Mouse (Mus musculus): ENCODE results near the gene Samd8. TPM values are rescaled to one million over a fixed set of nuclear protein-coding genes. Genes with fewer than 3 reads are reported as not detected.

The Samd8 gene
- total RNA-seq, 2 experiments from 2014 or later, result 23.7 to 25.7 TPM

DNA sequence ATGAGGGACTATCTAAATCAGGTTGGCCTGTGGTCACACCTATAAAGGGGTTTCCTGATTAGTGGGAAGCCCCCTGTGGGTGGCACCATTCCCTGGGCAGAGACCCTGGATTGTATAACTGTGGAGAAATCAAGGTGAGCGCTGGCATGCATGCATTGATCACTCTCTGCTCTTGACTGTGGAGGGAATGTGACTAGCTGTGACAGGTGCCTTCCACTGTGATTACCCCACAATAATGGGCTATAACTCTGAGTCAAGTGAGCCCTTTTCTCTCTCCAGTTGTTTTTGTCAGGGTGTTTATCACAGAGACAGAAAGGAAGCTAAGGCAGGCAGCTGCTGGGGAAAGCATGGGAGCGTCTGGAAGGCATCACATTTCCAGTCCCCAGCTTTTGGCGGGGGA is 65.9 kb downstream of the Samd8 start:
- intact Hi-C loops (cut with DNase I; ENCODE audit: low total_unique reads), result no loop called here

DNA sequence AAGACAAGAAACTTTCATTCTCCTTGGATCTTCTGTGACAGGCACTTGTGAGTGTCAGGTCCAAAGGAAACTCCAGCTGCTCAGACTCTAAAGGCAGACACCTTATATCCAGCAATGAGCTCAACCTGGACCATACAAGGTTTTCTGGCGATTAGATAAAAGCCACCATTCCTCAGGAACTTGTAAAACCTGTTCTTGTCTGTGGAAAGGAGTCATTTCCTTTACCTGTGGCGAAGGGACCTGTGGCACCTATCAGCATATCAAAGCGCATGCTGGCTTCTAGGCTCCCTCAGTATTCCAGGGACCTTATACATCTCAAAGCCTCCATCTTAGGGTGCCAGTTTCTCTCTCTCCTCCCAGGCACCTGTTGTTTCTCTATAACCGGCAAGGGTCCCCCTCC is 67.1 kb downstream of the Samd8 start:
- DNase-seq, result no peak
- intact Hi-C loops (cut with DNase I; ENCODE audit: low total_unique reads), result no loop called here

More for the DNA sequence above, 65.9 kb downstream of the Samd8 start:
- no peak for DNase-seq

DNA sequence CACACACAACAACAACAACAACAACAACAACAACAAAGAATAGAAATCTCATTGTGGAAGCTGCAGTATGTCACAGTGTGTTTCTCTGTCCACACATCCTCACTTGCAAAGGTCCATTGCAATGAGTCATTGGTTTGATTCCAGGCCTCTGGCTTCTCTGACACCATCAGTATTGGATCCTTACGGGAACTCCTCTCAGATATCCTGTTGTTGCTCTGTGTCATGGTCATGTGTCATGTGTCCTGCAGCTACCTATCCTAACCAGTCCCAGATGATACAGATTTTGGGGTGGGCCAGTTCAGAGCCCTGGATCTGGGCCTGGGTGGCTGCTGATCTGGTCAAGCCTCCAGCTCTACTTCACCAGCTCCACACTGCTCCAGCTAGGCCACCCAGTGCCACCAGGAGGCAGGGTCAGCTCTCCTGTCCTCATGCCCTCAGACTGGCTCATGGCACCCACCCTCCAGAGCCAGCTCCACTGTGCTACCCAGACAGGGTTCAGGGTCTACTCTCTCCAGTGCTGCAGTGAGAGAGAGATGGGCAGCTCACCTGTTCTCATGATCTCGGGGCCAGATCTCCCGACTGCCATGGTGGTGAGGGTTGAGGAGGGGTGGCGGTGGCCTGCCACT is 70.7 kb downstream of the Samd8 start:
- intact Hi-C loops (cut with DNase I; ENCODE audit: low total_unique reads), result no loop called here

DNA sequence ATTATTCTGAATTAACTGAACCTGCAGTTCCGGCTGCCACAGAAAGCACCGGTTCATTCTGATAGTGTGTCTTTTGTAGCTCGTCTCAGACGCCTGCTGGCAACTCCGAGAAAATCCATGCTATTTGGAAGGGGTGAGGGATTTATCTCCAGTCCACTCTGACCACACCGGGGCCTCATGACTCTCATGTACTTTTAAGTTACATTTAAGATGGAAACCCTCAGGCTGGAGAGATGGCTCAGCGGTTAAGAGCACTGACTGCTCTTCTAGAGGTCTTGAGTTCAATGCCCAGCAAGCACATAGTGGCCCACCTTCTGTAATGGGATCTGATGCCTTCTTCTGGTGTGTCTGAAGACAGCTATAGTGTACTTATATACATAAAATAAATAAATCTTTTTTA is 72.0 kb downstream of the Samd8 start:
- DNase-seq, result no peak
- intact Hi-C loops (cut with DNase I; ENCODE audit: low total_unique reads), result no loop called here

More for the DNA sequence above, 70.7 kb downstream of the Samd8 start:
- no peak for DNase-seq

DNA sequence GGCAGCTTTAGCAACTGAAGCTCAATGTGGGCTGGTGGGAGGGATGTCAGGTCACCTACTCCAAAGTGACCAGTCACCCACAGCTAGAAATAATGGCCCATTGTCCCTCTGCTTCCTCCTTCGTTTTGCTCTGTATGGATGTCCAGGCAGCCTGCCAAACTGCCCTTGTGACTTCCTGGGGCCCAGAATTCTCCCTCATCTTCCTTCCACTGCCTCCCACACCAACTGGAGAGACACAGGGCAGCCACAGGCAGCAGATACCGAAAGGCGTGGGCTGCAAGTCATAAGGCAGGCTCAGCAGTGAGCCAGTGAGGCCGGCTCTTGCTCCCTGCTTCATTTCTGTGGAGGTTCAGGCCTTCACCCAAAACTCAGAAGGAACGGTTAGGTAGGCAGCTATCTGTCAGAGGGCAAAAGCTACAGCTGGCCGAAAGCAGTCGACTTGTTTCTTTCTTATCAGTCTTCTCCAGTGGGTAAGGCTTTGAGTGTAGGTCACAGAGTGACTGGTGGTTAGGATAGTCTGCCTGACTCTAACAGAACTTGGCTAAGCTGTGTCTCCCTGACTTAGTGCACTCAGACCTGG is 72.6 kb downstream of the Samd8 start:
- intact Hi-C loops (cut with DNase I; ENCODE audit: low total_unique reads), result no loop called here
- peak; percentile 74 for DNase-seq

DNA sequence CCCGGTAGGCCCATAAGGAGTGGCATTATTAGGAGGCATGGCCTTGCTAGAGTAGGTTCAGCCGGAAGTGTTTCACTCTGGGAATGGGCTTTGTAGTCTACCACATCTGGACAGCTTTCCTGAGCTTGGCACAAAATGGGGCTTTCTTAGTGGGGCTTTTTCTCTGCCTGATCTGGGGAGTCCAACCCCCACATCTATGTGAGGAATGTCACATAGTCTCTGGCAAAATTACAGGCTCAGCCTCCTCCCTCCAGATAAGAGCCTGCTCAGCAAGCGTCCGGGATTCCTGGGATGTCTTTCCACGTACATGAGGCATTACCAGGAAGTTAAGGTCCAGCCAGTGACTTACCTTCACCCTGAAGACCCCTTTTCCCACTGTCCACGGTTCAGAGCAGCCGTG is 73.6 kb downstream of the Samd8 start:
- intact Hi-C loops (cut with DNase I; ENCODE audit: low total_unique reads), result no loop called here
- no peak for DNase-seq

DNA sequence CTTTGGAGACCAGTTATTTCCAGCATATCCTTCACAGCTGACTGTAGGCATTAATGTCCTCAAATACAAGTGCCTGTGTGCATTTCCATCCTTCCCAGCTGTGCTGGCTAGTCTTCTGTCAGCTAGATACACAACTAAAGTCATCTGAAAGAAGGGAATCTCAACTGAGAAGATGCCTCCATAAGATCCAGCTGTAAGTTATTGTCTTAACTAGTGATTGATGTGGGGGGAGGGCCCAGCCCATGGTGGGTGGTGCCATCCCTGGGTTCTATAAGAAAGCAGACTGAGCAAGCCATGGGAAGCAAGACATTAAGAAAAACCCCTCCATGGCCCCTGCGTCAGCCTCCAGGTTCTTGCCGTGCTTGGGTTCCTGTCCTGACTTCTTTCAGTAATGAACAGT is 74.6 kb downstream of the Samd8 start, which contains the start of gene Vdac2:
Vdac2 (plus strand) TSS at position 301 of the 400 bp plus-strand sequence.
- intact Hi-C loops (cut with DNase I; ENCODE audit: low total_unique reads), result no loop called here
- DNase-seq, result no peak

DNA sequence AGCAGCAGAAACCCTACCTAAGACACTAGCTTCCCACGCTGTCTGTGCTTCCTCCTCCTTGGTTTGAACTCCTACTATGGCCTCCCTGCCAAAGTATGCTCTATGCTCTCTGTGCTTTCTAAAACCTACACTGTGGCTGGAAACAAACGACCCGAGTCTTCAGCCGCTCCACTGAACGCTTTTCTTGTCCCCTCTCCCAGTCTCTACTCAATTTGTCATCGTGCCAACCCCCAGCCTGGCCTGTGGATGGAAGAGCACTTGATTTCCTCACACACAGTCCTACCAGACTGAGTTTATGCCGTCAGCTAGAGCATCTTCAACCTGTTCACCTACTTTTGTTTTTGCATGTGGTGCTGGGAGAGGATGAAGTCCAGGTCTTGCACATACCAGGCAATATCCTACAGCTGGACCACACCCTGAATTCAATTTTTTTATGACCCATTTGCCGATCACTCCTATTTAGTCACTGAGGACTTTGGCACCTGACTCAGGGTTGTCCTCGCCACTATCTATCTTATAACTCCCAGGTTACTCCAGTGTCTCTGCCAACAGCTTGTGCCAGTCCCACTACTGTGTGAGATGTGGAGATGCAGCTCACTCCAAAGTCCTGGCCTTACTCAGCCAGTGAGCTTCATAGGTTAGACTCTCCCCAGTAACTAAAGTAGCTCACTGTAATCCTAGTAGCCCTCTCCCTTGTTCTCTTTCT is 75.6 kb downstream of the Samd8 start:
- intact Hi-C loops (cut with DNase I; ENCODE audit: low total_unique reads), result no loop called here
- no peak for DNase-seq

DNA sequence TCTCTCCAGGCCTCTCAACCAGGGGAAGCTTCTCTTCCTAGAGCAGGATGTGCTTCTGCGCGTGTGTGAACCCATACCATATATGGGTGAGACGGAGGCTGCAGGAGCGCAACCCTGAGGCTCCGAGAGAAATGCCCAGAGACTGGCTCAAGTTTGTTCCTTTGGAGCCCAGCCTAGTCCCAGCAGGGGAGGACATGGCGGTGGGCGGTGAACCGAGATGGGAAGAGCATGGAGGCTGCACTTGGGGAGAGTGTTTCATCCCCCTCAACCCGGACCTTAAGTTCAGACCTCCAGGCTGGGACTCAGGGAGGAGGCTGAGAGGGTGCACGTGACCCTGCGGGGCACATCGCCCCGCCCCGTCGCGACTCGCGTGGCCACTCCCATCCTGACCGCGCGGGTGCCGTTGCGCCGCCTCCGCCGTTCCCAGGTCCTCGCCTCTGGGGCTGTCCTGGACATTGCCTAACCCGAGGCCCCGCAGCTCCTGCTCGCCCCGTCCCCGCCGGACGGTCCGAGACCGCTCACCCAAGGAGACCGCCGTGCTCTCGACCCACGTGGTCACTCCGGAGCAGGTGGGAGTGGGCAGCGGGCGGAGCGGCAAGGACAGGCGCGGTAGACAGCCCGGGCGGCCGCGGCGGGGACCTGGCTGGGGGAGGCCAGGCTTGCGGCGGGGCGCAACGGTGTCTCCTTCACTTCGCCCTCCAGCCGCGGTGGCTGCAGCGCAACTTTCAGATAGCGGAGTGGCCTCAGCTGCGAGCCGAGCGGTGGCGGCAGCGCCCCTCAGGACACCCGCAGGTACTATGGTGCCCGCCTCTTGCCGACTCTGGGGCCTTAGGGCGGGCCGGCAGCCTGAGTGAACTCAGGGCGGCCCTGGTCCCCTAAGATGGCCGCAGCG is 80.8 kb downstream of the Samd8 start:
- peak; percentile 97 for DNase-seq
- intact Hi-C loops (cut with DNase I; ENCODE audit: low total_unique reads), result no loop called here

DNA sequence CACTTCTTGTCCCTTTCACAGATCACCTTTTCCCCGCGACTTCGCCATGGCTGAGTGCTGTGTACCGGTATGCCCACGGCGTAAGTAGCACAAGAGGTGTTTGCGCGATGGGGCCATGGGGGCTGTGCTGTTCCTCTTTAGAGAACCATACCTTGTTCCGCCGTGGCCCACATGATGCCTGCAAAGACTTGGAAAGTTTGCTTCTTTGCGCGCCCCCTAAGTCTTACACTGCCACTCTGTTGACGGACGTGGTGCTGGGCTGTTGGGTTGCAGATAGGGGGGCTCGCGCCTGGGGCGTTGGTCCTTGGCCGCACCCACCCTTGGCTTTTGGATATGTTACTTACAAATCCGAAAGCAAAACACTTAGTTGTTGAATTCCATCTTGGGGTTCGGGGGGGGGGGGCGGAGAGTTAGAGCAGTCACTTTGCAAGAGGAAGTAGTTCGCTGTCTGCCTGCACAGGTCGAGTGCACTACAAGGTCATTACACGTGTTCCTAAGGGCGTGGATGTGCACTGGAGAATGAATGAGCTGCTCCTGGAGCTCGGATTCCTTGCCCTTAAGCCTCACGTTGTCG is 81.6 kb downstream of the Samd8 start:
- no peak for DNase-seq
- intact Hi-C loops (cut with DNase I; ENCODE audit: low total_unique reads), result no loop called here

DNA sequence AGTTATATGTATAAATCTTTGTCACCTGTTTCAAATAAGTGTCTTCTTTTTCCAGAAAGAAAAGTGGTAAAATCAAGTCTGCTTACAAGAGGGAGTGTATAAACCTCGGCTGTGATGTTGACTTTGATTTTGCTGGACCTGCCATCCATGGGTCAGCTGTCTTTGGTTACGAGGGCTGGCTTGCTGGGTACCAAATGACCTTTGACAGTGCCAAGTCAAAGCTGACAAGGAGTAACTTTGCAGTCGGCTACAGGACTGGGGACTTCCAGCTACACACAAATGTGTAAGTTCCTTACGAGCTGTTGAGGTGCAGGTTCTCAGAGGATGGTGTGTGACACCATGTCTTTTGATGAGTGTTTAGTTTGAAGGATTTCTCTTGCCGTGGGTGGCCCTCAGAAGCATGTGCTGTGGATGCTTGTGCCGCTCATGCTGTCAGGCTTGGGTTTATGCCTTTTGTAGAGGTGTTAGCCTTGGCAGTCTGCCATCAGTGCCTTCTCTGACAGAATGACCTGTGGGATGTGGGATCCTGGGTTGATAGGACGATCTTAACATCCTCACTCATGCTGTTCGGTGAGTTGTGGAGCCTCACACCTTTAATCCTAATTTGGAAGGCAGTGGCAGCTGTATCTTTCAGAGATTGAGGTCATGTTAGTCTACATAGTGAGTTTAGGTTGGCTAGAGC is 88.1 kb downstream of the Samd8 start:
- DNase-seq, result no peak

DNA sequence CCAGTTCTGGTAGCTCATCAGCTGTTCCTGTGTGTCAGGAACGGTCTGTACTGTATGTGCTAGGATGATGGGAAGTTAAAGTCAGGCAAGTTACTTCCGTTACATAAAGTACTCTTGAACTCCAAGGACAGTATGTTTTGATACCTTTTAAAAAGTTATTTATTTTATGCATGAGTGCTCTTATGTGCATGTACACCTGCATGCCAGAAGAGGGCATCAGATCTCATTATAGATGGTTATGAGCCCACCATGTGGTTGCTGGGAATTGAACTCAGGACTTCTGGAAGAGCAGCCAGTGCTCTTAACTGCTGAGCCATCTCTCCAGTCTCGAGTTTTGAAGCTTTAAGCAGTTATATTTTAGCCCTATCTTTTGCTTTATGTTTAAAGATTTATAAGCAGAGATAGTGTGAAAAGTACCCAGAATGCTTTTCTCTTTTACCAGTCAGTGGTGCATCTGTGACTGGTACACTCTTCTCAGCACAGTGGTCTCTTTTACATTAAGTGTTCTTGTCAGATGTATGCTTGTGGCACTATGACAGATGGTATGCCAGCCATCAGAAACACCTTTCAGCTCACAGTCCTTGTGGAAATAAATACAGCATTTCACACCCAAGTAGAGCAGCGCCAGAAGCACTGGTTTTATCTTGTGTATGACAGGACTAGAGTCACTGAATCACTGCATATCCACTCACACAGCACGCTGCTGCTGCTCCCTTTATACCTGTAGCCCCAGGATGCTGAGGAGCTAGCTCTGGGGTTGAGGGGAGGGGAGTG is 91.7 kb downstream of the Samd8 start:
- intact Hi-C loops (cut with DNase I; ENCODE audit: low total_unique reads), result loop anchor here (10.0 kb wide), 1 partner anchor 727 kb away; no protein-coding TSS in a partner anchor
- DNase-seq, result no peak

More for the DNA sequence above, 88.1 kb downstream of the Samd8 start:
- intact Hi-C loops (cut with DNase I; ENCODE audit: low total_unique reads), result no loop called here

DNA sequence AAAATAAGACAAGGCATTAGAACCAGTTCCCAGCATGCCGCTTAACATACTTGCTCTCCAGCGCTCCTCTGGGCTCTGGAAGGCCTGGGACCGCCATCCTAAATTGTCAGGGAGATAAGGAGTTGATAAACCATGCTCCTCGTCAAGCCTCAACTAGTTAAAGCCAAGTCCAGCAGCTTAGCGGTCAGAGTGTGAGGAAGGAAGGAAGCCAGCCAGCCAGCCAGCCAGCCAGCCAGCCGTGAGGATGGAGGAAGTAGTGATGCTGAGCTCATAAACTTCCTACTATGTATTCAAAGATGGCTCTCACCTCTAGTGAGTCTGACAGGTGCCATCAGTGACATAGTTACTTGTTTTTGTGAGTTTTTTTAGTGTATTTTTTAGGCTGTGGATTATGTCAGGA is 92.9 kb downstream of the Samd8 start:
- intact Hi-C loops (cut with DNase I; ENCODE audit: low total_unique reads), result loop anchor here (10.0 kb wide), 1 partner anchor 728 kb away; no protein-coding TSS in a partner anchor
- DNase-seq, result no peak

DNA sequence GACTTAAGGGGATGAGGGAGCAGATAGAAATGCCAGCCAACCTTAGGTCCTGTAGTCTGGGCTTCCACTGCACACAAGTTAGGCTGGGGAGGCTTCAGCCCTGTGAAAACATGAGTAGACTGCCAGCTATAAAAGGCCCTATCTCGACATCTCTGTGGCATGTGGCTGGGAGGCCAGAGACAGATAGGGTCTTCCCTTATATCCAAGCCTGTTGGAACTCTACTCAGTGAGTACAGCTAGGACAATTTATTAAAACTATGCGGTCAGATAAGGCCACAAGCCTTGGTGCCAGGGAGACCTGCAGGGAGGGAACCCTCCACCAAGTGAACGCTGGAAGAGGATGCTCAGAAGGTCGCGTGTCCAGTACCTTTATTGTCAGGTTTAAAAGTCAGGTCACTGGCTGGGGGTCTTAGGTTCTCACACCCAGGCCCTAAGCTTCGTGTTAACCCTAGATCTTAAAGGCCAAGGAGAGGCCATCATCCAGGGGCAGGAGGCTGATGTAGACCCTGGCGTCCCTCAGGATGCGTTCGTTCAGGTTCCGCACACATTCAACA is 96.6 kb downstream of the Samd8 start:
- no peak for DNase-seq
- intact Hi-C loops (cut with DNase I; ENCODE audit: low total_unique reads), result loop anchor here (5.0 to 10.0 kb wide), 2 partner anchors 35 to 732 kb away; no protein-coding TSS in a partner anchor

DNA sequence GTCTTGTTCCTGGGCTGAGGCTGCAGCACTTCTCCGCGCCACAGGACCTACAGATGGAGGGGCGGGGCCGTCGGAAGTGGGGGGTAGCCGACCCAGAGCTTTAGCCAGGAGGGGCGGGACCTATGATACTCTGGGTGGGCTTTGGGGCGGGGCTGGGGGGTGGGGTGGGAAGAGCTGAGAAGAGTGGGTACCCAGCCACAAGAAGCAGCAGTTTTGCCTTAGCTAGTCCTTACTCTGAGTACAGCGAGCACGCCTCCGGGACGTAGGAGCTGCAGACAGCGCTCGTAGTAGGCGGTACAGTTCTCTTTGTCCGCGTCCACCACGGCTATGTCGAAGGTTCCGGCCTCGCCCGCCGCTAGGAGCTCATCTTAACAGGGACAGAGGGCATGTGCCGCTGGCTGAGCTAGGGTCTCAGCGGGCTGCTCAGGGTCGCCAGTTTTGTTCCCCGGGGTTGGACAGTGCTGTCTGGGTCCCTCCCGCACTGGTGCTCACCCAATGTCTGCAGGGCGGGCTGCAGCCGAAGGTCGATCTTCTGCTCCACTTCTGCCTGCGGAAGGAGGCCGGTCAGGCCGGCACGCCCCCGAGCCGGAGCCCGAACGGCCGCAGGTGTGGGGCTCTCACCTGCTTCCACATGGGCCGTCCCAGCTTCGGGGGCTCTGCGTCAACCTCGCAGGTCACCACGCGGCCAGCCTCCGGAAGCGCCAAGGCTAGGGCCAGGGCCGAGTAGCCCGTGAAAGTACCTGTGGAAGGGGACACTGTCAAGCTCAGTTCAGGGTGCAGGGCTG is 97.2 kb downstream of the Samd8 start:
- intact Hi-C loops (cut with DNase I; ENCODE audit: low total_unique reads), result loop anchor here (5.0 to 10.0 kb wide), 2 partner anchors 35 to 733 kb away; no protein-coding TSS in a partner anchor
- peak; percentile 26 for DNase-seq
